Mouse (Mus musculus) cerebellum, postnatal 36 days (tissue): ENCODE measurements around the gene Habp2.

Source experiments
- DNase-seq, 2 experiments: peaks; one replicate each; pipeline ENCODE4 v3.0.0; 2021 to 2022; ENCODE audit warnings: mixed read lengths in 2 of 2

The Habp2 gene

GRCm38 (mm10) chr19:56364563-56364962 is 77.6 kb downstream of the Habp2 start:
- DNase-seq, result no peak

- DNase-seq, result no peak
These were observed 79.2 kb downstream of the Habp2 start for GRCm38 (mm10) chr19:56366168-56366567.

- DNase-seq, result no peak
These were observed 79.7 kb downstream of the Habp2 start for GRCm38 (mm10) chr19:56366625-56367024.

GRCm38 (mm10) chr19:56367778-56368177 is 80.8 kb downstream of the Habp2 start:
- no peak for DNase-seq

GRCm38 (mm10) chr19:56368912-56369311 is 82.0 kb downstream of the Habp2 start:
- DNase-seq, result no peak
